Mouse (Mus musculus) gastrocnemius, adult 2 months (tissue): ENCODE results near the gene Scnn1g. TPM values are rescaled to one million over a fixed set of nuclear protein-coding genes. Genes with fewer than 3 reads are reported as not detected.

Source experiments
- DNase-seq: peaks from one replicate; pipeline ENCODE4 v3.0.0; 2022
- H3K27ac ChIP-seq: fragments of 200-600 bp; 2 replicates; pipeline ENCODE4 v1.8.1; 2022; ENCODE audit warnings: mild to moderate bottlenecking
- H3K4me3 ChIP-seq: fragments of 200-600 bp; 2 replicates; pipeline ENCODE4 v1.8.1; 2022; ENCODE audit warnings: mild to moderate bottlenecking, moderate library complexity
- CTCF ChIP-seq: fragments of 200-600 bp; IDR thresholded peaks from 2 replicates; pipeline ENCODE4 v1.8.1; 2022; ENCODE audit warnings: antibody characterized with exemption, mild to moderate bottlenecking, moderate library complexity
- intact Hi-C: fragments of 180-260 bp; cut with DNase I; formaldehyde crosslinking; loops from one replicate; pipeline ENCODE4 v1.15.1; 2025
- long read RNA-seq, 2 experiments: library from polyadenylated mRNA; stranded (forward); transcript quantifications; one replicate each; pipeline ENCODE4 v2.0.0; 2021
- total RNA-seq, 2 experiments: library from RNA; stranded (reverse); gene quantifications; 2 replicates each; pipeline ENCODE4 v1.2.3; 2021

Scnn1g gene
- total RNA-seq = not detected
- long read RNA-seq, experiment 1 = 0 reads
- long read RNA-seq, experiment 2 = 0 reads

- Histone ChIP-seq H3K27ac (no peak within 1 kb of the TSS), H3K4me3 (peak within 1 kb of the TSS; percentile 50)
- peak; percentile 97 for TF ChIP-seq CTCF
- intact Hi-C loops = loop anchor here (1.0 to 5.0 kb wide), 2 partner anchors 230 to 243 kb away; no protein-coding TSS in a partner anchor
- peak; percentile 81 for DNase-seq
Measured at GRCm38 (mm10) chr7:121734171-121734831, at the start of gene Scnn1g. TSS of gene Scnn1g (plus strand) at chr7:121734479.

- intact Hi-C loops = no loop called here
- TF ChIP-seq CTCF = no peak
- H3K27ac ChIP-seq = no peak overlapping the region
Measured at GRCm38 (mm10) chr7:121685140-121685984, 48.9 kb upstream of the Scnn1g start.

GRCm38 (mm10) chr7:121689338-121689737, 44.9 kb upstream of the Scnn1g start:
- TF ChIP-seq CTCF = no peak
- intact Hi-C loops = no loop called here
- Histone ChIP-seq H3K27ac (no peak overlapping the region), H3K4me3 (no peak overlapping the region)
- DNase-seq = no peak

More at GRCm38 (mm10) chr7:121685140-121685984, 48.9 kb upstream of the Scnn1g start:
- no peak for DNase-seq
- H3K4me3 ChIP-seq = no peak overlapping the region

GRCm38 (mm10) chr7:121691803-121692202, 42.5 kb upstream of the Scnn1g start:
- intact Hi-C loops = no loop called here
- no peak overlapping the region for H3K4me3 ChIP-seq
- H3K27ac ChIP-seq = no peak overlapping the region
- TF ChIP-seq CTCF = no peak
- DNase-seq = no peak

- intact Hi-C loops = no loop called here
- no peak for DNase-seq
- Histone ChIP-seq H3K27ac (peak overlapping the region; percentile 16; the same call in 1 of the 2 replicates), H3K4me3 (no peak overlapping the region)
- TF ChIP-seq CTCF = no peak
Measured at GRCm38 (mm10) chr7:121697170-121697569, 37.1 kb upstream of the Scnn1g start.

- TF ChIP-seq CTCF = no peak
- no peak for DNase-seq
- H3K27ac ChIP-seq = peak overlapping the region; percentile 20; the same call in 1 of the 2 replicates
- no peak overlapping the region for H3K4me3 ChIP-seq
- intact Hi-C loops = no loop called here
Measured at GRCm38 (mm10) chr7:121697574-121697973, 36.7 kb upstream of the Scnn1g start.

GRCm38 (mm10) chr7:121699218-121699617, 35.1 kb upstream of the Scnn1g start:
- intact Hi-C loops = no loop called here
- no peak for TF ChIP-seq CTCF
- no peak for DNase-seq
- no peak overlapping the region for H3K4me3 ChIP-seq
- no peak overlapping the region for H3K27ac ChIP-seq

- intact Hi-C loops = no loop called here
- Histone ChIP-seq H3K4me3 (no peak overlapping the region), H3K27ac (no peak overlapping the region)
- DNase-seq = no peak
- TF ChIP-seq CTCF = no peak
Measured at GRCm38 (mm10) chr7:121700480-121700879, 33.8 kb upstream of the Scnn1g start.

GRCm38 (mm10) chr7:121701983-121702382, 32.3 kb upstream of the Scnn1g start:
- H3K27ac ChIP-seq = no peak overlapping the region
- intact Hi-C loops = no loop called here
- TF ChIP-seq CTCF = no peak
- DNase-seq = no peak
- H3K4me3 ChIP-seq = no peak overlapping the region

- intact Hi-C loops = no loop called here
- no peak for DNase-seq
- Histone ChIP-seq H3K4me3 (no peak overlapping the region), H3K27ac (no peak overlapping the region)
- no peak for TF ChIP-seq CTCF
Measured at GRCm38 (mm10) chr7:121705051-121705450, 29.2 kb upstream of the Scnn1g start.

- no peak for TF ChIP-seq CTCF
- DNase-seq = peak; percentile 79
- H3K27ac ChIP-seq = peak overlapping the region; percentile 91
- H3K4me3 ChIP-seq = peak overlapping the region; percentile 93
- intact Hi-C loops = no loop called here
Measured at GRCm38 (mm10) chr7:121706411-121707072, 27.7 kb upstream of the Scnn1g start.

GRCm38 (mm10) chr7:121707073-121707667, 27.1 kb upstream of the Scnn1g start, which contains the start of gene Usp31:
TSS of gene Usp31 (minus strand) at chr7:121707253.
- H3K27ac ChIP-seq = peak within 1 kb of the TSS; percentile 91
- peak; percentile 95 for DNase-seq
- H3K4me3 ChIP-seq = peak within 1 kb of the TSS; percentile 93
- no peak for TF ChIP-seq CTCF
- intact Hi-C loops = no loop called here
